Mouse (Mus musculus) adrenal gland, adult (tissue): ENCODE measurements around the gene Rbm12.
A peak's percentile ranks its signal among the peaks of the same experiment; 100 is the strongest.
"Not testable (repeated sequence)": the region's sequence is repeated elsewhere in the genome, so short reads cannot be mapped to it uniquely, and the experiment has no call there.

Experiments
- DNase-seq, 2 experiments: peaks; one replicate each; pipeline ENCODE4 v3.0.0; 2022 to 2023; ENCODE audit warnings: low spot score in 1 of 2; ENCODE audit not compliant: inconsistent age in 2 of 2

The Rbm12 gene

DNA sequence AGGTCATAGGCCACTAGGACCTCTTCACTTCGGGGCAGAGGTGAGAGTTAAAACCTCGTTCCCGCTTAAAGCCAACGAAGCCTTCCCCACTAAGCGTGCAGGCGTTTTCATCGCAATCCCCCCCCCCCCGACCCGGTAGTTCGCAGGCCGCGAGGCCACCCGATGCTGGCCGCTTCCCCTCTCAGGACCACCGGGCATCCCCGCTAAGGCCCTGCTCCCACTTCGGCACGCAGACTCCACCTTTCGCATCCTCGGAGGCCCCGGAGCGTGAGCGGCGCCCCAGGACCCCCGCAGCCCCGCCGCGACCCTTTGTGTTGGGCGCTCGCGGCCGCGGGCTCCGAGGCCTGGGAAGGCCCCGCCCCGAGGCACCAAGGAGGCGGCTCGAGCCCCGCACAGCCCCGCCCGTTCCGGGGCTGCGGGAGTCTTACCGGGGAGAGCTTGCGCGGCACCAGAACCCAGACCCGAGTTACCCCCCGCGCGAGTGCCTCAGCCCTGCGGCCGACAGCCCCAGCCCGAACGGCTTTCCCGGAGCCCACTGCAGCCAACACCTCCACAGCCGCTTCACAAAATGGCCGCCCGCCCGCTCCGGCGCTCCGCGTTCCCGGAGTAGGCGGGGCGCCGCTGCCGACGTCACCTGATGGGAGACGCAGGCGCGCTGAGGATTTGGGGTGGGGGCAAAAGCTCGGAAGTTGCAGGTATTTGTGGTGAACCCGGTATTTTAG is at the start of gene Rbm12, which contains the start of gene Cpne1:
Gene Rbm12, minus strand, starts transcription at position 621 of the 722 bp plus-strand sequence.
Gene Cpne1, minus strand, starts transcription at position 608 of the 722 bp plus-strand sequence.
- DNase-seq = peak; percentile 92 to 98

DNA sequence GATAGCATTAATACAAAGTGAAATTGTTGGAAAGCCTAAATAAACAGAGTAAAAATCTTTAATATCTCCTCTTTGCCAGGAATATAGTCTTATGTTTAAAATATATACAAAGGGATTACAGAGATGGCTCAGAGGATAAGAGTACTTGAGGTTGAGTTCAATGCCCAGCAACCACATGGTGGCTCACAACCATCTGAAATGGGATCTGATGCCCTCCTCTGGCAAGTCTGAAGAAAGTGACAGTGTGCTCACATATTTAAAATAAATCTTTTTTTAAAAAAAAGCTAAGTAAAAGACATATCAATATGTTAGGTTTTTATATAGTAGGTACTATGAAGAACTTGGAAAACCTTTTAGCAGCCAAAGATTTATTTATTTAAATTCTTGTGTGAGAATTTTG is 39.8 kb upstream of the Rbm12 start:
- no peak for DNase-seq

- DNase-seq = peak in 1 of 2 experiments; percentile 60
Measured at GRCm38 (mm10) chr2:156147316-156147915, 35.6 kb upstream of the Rbm12 start.

DNA sequence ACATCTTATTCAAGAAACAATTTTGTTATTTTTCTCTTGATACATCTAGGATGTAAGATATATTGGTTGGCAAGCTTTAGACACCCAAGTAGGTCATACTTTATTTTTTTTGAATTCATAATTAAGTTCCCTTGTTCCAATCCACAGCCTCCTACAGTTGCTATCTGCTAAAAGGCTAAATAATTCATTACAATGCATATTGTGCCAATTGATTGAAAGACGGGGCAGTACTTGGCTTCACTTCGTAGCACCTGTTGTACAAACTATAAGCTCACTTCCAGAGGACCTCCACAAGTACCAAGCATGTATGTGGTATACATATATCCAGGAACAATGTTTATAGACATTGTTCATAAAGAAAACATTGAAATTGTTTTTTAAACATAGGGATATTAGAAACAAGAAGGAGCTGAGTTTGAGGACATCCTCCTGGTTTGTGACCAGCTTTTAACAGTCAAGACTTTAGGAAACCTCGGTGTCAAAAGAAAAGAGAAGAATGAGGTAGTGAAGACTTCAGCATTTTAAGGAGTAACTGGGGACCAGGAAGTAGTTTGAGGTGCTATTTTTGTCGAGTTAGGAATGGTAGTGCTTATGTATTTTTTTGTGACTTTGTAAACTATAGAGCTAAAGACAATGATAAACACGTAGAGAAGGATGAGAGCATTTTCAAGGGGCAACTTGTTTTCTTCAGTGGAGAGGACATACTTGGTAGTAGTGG is 34.7 kb upstream of the Rbm12 start:
- DNase-seq = no peak

DNA sequence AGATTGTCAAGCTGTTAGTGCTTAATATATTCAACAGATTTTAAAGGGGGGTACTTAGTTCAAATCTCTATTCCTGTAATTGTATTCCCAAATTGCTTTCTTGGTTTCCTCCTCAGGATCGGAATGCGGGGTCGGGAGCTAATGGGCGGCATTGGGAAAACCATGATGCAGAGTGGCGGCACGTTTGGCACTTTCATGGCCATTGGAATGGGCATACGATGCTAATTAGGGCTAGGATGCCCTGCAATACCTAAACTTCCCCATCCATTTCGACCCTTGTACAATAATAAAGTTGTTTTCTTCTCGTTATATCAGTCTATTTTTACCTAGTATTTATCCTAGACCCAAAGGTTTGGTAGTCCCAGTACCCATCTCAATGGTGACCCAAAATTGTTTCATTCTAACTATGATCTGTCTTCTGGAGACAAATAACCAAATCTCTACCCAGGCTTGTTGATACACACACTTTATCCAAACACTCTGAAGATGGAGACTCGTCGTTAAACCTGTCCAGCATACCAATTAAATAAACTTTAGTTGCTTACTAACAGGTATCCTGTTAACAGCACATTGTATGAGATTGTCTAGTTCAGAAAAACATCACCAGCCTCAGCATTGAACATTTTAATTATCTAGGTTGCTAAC is 33.8 kb upstream of the Rbm12 start:
- DNase-seq = peak in 1 of 2 experiments; percentile 51

- peak; percentile 93 to 97 for DNase-seq
Measured at GRCm38 (mm10) chr2:156143953-156144724, 32.4 kb upstream of the Rbm12 start, which contains the start of the genes Romo1 and Nfs1. Gene Romo1, plus strand, starts transcription at chr2:156144039. Gene Nfs1, minus strand, starts transcription at chr2:156144186.

DNA sequence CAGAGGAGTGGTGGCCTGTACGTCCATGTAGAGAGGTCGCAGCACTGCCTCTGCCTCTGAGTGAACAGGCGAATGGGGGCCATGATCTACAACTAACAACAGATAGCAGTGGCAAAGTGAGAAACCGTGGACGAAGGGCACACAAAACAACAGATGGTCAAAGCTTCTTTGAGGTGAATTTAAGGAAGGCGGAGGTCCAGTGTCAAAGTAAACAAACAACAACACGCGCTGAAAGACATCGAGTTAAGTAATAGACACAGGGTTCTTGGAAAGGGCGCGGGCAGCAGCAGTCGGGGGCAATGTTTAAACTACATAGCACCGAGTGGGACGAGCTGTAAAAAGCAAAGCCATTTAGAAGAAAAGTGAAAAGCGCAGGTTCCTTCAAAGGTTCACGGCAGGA is 31.6 kb upstream of the Rbm12 start:
- no peak for DNase-seq

- DNase-seq = no peak
Measured at GRCm38 (mm10) chr2:156142820-156143219, 31.0 kb upstream of the Rbm12 start.

- DNase-seq = no peak
Measured at GRCm38 (mm10) chr2:156135695-156136094, 23.9 kb upstream of the Rbm12 start.

DNA sequence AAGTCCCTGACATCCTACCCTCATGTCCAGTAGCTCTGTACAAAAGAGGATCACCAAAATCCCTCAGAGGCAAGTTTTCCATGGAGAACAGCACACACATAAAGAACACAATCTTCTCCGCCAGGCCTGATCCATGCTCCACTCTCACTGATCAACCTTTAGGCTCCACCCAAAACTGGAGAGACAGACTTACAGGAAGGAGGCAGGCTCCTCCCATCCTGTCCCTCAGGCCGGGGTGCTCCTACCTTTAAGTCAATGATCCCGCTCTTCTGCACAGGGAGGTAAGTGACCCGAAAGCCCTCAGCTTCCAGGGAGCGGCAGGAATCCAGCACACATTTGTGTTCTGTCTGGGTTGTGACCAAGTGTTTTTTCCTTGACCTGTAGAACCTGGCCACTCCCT is 22.4 kb upstream of the Rbm12 start:
- DNase-seq = no peak

GRCm38 (mm10) chr2:156126992-156127391 is 15.2 kb upstream of the Rbm12 start, which contains the start of gene Gm28036:
Gene Gm28036, minus strand, starts transcription at chr2:156127092.
- no peak for DNase-seq

- no peak for DNase-seq
Measured at GRCm38 (mm10) chr2:156123731-156124130, 12.0 kb upstream of the Rbm12 start.

GRCm38 (mm10) chr2:156119566-156119965 is 7.8 kb upstream of the Rbm12 start:
- no peak for DNase-seq

DNA sequence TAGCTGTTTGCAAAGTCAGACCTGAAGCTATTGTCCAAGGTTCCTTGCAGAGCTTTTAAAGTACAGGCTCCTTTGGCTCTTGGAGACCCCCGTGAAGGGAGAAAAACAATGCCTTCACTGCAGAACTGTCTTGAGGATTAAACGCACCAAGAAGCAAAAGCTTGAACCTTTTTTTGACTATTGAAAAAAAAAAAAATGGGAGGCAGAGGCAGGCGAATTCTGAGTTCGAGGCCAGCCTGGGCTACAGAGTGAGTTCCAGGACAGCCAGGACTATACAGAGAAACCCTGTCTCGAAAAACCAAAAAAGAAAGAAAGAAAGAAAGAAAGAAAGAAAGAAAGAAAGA is 274 bp upstream of the Rbm12 start:
- DNase-seq = not testable (repeated sequence)

DNA sequence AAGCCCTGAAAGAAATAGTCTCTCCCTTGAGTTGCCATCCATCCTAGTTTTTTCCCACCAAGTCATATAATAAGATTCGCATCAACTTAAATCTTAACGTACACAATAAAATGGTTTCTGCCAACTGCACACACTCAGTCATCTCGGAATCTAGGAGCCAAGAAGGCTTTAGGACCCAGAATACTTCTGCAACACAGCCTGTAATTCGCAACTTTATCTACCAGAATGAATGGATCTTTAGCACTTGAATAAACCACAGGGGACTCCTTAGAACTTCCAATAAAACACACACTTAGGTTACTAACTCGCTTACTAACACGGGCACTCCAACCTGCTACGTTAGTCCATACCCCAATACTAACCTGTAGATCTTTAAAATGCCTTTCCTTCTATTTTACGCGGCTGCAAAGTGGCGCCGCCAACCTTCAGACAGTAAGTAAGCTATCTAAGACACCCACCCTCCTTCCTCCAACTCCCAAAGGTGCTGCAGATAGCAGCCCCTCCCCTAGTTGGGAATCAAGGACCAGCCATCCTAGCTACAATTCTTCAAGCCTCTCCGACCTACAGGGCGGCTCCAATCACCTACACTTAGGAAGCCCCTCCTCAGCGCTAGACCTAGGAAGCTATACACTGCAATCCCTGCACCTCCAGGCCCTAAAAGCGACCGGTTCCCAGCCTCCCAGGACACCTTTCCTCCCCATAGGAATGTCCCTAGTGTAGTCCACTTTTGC is 986 bp downstream of the Rbm12 start:
- peak; percentile 12 to 65 for DNase-seq

- DNase-seq = peak in 1 of 2 experiments; percentile 3
Measured at GRCm38 (mm10) chr2:156091926-156092325, 19.9 kb downstream of the Rbm12 start.

DNA sequence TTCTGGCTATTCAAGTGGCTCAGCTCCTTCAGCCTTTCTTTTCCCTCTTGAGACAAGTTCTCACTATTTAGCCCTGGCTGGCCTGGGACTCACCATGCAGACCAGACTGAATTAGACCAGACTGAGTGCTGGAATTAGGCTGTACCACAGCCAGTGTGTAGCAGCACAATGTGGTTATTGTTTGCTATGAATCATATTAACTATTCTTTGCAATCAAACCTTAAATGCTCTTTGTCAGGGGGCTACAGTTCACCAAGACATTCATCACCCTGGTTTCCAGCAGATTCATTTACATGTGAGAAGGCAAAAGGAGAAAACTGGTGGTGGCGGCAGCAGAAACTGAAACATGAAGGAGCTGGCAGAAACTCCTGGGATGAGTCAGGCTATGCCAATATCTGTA is 22.0 kb downstream of the Rbm12 start:
- peak in 1 of 2 experiments; percentile 9 for DNase-seq

DNA sequence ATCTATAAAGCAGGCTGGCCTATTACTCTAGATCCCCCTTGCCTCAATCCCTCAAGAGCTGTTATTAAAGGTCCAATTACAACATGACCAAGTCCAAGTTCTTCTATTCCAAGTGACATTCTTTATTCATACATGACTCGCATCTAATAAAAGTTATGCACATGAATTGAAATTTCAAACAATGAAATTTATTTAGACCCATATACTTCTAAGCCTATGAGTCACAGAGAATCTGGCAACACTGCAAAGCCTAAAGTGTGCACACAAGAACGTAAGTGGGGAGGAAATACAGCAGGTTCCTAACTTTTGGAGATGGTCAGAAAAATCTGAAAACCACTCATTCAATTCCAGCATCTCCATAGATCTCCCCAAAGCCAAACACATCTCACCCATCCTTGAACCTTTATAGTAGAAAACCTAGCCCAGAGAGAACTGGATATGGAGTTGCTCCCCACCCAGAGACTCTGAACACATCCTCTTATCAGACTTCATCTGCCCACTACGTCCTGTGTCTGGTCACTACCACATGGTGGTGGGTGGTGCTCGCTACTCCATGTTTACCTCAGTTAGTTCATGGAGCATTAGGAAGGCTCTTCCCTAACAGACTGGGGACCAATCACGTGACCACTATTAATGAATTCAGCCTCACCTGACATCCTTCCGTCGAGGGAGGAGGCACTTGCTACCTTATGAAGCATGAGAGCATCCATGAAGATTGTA is 24.2 kb downstream of the Rbm12 start:
- DNase-seq = no peak

GRCm38 (mm10) chr2:156084541-156084940 is 27.2 kb downstream of the Rbm12 start:
- DNase-seq = no peak
